Mouse (Mus musculus): ENCODE measurements around the gene Gm5580. TPM values are rescaled to one million over a fixed set of nuclear protein-coding genes. Genes with fewer than 3 reads are reported as not detected.

Gene Gm5580
- not detected in 2 replicates for polyA plus RNA-seq (2012; rRNA removed)

DNA sequence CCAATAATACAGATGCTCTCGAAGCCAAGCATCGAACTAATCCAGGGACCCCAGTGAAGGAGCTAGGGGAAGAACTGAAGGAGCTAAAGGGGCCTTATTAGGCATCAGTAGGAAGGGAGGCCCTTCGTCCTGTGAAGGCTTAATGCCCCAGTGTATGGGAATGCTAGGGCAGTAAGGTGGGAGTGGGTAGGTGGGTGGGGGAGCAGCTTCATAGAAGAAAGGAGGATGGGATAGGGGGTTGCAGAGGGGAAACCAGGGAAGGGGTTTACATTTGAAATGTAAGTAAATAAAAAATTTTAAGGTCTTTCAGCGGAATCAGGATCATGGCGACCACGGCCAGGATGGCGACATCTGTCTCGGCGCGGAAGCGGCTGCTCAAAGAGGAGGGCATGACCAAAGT lies at the start of gene Gm5580:
Gm5580 (plus strand) TSS at position 301 of the 400 bp plus-strand sequence.

DNA sequence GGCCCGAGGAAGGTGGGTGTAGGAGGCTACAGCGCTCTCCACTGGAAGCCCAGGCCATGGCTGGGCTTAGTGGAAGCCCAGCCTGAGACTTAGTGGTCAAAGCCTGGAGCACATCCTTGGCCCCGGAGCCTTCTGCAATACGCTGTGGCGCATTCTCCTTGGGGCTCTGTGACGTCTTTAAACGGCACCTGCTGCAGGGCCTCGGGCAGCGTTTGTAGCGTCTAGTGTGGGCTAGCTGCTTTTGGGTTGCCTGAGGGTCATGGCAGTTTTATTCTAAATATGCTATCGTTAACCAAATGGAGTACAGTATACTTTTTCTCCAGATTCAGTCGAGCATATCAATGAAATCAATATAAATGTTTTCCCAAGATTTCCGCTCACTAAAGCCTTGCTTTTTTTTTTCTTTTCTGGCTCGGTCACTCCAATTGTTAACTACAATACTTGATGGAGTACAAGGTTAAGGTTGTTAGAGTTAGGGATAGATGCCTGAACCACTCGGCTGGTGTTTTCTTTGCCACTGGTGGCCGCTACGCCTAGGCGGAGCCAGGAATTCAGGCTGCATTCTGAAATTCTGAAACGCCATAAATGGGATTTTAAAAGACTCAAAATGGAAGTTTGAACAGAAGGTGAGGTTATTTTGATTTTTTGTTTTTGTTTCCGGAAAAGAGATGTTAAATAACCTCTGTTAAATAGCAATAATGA lies 44.5 kb upstream of the Gm5580 start, which contains the start of gene Olfr212:
Olfr212 (plus strand) TSS at position 215 of the 702 bp plus-strand sequence.

DNA sequence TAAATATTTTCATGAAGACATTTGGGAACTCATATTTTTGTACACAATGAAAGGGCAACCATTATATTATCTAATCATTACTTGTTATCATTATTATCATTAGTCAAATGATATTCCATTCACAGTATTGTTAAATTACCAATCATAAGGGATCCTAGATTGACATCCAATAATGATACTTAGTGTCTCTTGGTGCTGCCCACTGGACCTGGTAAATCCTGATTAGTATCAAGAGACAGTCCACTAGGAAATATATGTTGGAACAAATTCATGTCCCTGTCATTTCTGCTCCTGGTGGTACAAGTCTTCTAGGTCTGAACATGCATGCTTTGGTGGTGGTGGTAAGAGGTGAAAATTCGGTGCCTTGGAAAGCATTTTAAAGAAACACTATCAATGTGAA lies 12.8 kb upstream of the Gm5580 start, which contains the start of gene Olfr213:
Olfr213 (plus strand) TSS at position 301 of the 400 bp plus-strand sequence.

DNA sequence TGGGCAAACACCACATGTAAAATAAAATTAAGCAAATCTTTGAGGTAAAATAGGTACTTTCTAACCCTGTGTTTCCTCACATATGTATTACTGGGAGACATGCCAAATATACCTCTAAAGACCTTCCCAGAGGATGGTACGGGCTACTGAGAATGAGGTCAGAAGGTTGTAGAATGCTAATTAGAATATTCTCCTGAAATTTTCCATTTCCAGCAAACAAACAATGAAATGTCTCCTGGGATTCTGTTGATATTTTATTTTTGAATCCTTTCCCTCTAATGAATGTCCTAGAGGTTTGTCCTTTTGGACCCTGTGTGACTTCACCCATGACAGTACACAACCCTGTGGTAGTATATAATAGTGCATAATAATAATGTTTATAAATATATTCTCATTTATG lies 3.0 kb downstream of the Gm5580 start, which contains the start of gene Olfr214:
Olfr214 (plus strand) TSS at position 301 of the 400 bp plus-strand sequence.

DNA sequence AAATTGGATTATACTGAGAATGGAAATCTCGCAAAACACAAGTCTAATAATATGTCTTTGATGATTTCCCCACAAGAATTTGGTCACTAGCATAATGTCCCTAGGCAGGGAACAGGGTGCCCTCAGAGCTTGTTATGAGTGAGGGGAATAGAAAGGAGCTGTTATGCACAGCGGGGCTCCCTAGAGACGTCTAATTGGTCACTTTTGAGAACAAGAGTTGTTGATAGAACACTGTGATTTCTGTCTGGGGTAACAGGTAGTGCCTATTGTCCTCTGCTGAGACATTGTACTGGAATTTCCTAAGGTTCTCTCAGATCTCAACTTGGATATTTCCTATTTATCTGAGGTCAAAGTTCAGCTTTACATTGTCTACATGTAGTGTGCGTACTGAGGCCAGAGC lies 33.2 kb downstream of the Gm5580 start, which contains the start of gene Olfr215:
Olfr215 (minus strand) TSS at position 101 of the 400 bp plus-strand sequence.

Other genes with a start within 250 kb of the Gm5580 start
- 16.4 and 20.7 TPM in 2 replicates for gene March8, start 213.1 kb upstream of the Gm5580 start, polyA plus RNA-seq (2012; rRNA removed)
- 2.3 and 2.5 TPM in 2 replicates for gene Alox5, start 90.0 kb upstream of the Gm5580 start, polyA plus RNA-seq (2012; rRNA removed)
- gene Olfr211, start 62.0 kb upstream of the Gm5580 start, polyA plus RNA-seq (2012; rRNA removed), result not detected in 2 replicates
- gene Olfr212, start 44.6 kb upstream of the Gm5580 start, polyA plus RNA-seq (2012; rRNA removed), result not detected in 2 replicates
- gene Olfr213, start 12.7 kb upstream of the Gm5580 start, polyA plus RNA-seq (2012; rRNA removed), result not detected in 2 replicates
- gene Olfr214, start 3.1 kb downstream of the Gm5580 start, polyA plus RNA-seq (2012; rRNA removed), result not detected in 2 replicates
- gene Olfr215, start 33.1 kb downstream of the Gm5580 start, polyA plus RNA-seq (2012; rRNA removed), result not detected in 2 replicates
- gene Zfp422, start 77.9 kb downstream of the Gm5580 start, polyA plus RNA-seq (2012; rRNA removed), result 3.8 and 4.4 TPM in 2 replicates
- 7.7 and 9.2 TPM in 2 replicates for gene Depp1, start 99.5 kb downstream of the Gm5580 start, polyA plus RNA-seq (2012; rRNA removed)
- 1.5 and 2.3 TPM in 2 replicates for gene Rassf4, start 122.8 kb downstream of the Gm5580 start, polyA plus RNA-seq (2012; rRNA removed)
- gene Tmem72, start 165.8 kb downstream of the Gm5580 start, polyA plus RNA-seq (2012; rRNA removed), result under 0.01 and 0.01 TPM in 2 replicates

Data from stomach, adult 2 months (tissue).